Mouse (Mus musculus) thymus, adult 2 months (tissue): ENCODE data around the gene Boc.

Experiments
- CTCF ChIP-seq: fragments of 200-500 bp; IDR thresholded peaks from 2 replicates; pipeline ENCODE4 v1.5.1; 2012; ENCODE audit warnings: mild to moderate bottlenecking, control low read depth, low read length, moderate library complexity, borderline replicate concordance; ENCODE audit not compliant: control insufficient read depth, poor library complexity, insufficient read depth; ENCODE audit errors: extremely low read depth
- POLR2A ChIP-seq: fragments of 200-500 bp; IDR thresholded peaks from 2 replicates; pipeline ENCODE4 v1.6.1; 2012; ENCODE audit warnings: mild to moderate bottlenecking, low read length, control low read depth, moderate library complexity; ENCODE audit not compliant: control insufficient read depth, poor library complexity, insufficient read depth; ENCODE audit errors: extremely low read depth

GRCm38 (mm10) chr16:44529691-44530090 lies 29.0 kb downstream of the Boc start:
- TF ChIP-seq POLR2A: no peak
- no peak for TF ChIP-seq CTCF
